Mouse (Mus musculus) adrenal gland, adult 2 months (tissue): ENCODE measurements around the gene Zranb1. TPM values are rescaled to one million over a fixed set of nuclear protein-coding genes. Genes with fewer than 3 reads are reported as not detected.
A peak's percentile ranks its signal among the peaks of the same experiment; 100 is the strongest.

Experiments used
- DNase-seq: peaks from one replicate; pipeline ENCODE4 v3.0.0; 2021
- polyA plus RNA-seq: library from polyadenylated mRNA; depleted of rRNA; stranded (reverse); fragments of >200 nt; gene quantifications from 2 replicates; pipeline ENCODE4 v1.2.3, GENCODE M21; 2012
- total RNA-seq, 2 experiments: library from RNA; stranded (reverse); gene quantifications; 2 replicates each; pipeline ENCODE4 v1.2.3; 2021

Zranb1 gene
- total and polyA plus RNA-seq, 3 experiments = 5.3 to 29.2 (median 23.2) TPM

- DNase-seq = peak; percentile 73
Observed at GRCm38 (mm10) chr7:132927201-132927600, 3.7 kb upstream of the Zranb1 start.

GRCm38 (mm10) chr7:132930055-132930454, 887 bp upstream of the Zranb1 start:
- DNase-seq = no peak

GRCm38 (mm10) chr7:132931560-132932351, 814 bp downstream of the Zranb1 start:
- peak; percentile 80 for DNase-seq

GRCm38 (mm10) chr7:132933331-132933730, 2.4 kb downstream of the Zranb1 start:
- DNase-seq = no peak

GRCm38 (mm10) chr7:132934743-132935142, 3.8 kb downstream of the Zranb1 start:
- no peak for DNase-seq

DNA sequence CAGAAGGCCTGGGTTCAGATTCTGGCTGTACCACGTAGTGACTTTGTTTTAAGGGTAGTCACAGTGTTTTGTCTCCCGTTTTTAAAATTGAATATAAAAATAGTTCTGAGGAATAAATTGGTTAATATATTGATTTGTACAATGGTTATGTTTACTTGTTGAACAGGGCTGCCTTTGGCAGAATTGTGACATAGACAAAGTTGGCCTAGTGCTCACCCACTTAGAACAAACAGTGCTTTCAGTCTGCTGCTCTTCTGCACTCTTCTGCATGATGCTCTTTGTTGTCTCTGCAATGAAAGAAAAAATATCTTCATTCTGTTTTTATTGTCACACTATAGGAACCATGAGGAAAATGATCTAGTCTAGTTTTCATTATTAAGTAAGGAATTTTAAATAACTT, 8.2 kb downstream of the Zranb1 start:
- DNase-seq = no peak

- DNase-seq = no peak
Observed at GRCm38 (mm10) chr7:132940569-132940968, 9.6 kb downstream of the Zranb1 start.

DNA sequence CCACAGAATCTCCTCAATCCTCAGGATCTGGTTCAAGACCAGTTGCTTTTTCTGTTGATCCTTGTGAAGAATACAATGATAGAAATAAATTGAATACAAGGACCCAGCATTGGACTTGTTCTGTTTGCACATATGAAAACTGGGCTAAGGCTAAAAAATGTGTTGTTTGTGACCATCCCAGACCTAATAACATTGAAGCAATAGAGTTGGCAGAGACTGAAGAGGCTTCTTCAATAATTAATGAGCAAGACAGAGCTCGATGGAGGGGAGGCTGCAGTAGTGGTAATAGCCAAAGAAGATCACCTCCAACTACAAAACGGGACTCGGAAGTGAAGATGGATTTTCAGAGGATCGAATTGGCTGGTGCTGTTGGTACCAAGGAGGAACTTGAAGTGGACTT, 19.0 kb downstream of the Zranb1 start:
- no peak for DNase-seq

- DNase-seq = no peak
Observed at GRCm38 (mm10) chr7:132950613-132951012, 19.7 kb downstream of the Zranb1 start.

DNA sequence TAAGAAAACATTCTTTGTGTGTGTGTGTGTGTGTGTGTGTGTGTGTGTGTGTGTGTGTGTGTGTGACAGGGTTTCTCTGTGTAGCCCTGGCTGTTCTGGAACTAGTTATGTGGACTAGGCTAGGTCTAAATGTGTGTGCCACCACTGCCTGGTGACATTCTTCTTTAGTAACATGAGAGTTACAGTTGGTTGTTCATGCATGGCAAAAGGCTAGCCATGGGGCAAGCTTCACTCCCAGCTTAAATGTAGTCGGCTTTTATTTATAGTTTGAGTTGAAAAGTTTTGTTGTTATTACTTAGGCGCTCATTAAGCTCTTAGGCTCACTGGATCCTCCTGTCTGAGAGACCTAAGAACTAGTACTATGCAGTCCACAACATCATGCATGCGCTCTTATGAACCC, 33.5 kb downstream of the Zranb1 start:
- no peak for DNase-seq

GRCm38 (mm10) chr7:132965707-132966106, 34.8 kb downstream of the Zranb1 start:
- DNase-seq = no peak

DNA sequence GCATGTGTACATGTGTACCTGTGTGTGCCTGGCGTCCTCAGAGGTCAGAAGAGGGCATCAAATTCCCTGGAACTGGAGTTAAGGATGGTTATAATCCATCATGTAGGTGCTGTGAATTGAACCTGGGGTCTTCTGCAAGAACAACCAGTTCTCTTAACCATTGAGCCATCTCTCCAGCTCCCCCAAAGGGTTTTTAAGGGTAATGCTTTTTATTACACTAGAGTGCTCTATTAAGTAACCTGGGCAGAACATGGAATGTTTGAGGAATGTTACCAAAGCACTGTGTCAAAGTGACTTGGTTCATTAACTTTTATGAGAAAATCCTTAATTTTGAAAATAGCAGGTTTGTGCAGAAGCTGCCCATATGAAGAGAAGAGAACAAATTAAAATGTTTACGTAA, 41.1 kb downstream of the Zranb1 start:
- DNase-seq = no peak

DNA sequence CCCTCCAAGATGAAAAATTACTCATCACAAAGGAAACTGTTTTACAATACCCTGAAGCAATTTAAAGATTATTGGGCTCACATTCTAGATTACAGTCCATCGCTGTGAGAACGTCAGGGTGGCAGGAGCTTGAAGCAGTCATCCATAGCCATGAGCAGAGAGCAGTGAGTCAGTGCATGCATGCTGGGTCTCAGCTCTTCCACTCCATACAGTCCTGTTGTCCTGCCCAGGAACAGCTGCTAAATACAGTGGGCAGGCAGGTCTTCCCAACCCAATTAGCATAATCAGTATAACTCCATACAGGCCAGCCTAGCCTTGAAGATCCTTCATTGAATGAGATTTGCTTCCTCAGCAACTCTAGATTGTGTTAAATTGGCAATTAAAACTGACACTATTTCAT, 45.1 kb downstream of the Zranb1 start:
- no peak for DNase-seq

GRCm38 (mm10) chr7:132977981-132978380, 47.0 kb downstream of the Zranb1 start:
- DNase-seq = no peak

DNA sequence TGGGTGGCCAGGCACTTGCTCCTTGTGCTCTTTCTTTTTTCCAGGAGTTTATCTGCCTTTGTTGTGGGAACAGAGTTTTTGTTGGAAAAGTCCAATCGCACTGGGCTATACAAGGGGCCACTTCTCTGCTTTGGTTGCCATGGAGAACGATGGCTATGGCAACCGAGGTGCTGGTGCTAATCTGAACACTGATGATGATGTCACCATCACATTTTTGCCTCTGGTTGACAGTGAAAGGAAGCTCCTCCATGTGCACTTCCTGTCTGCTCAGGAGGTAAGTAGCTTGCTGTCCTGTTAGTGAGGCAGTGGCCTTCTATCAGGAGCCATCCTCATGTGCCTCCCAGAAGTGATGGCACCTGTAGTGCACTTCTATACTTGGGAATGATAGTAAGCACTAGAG, 51.7 kb downstream of the Zranb1 start:
- no peak for DNase-seq

- DNase-seq = no peak
Observed at GRCm38 (mm10) chr7:132989839-132990238, 58.9 kb downstream of the Zranb1 start.

GRCm38 (mm10) chr7:132991240-132991900, 60.4 kb downstream of the Zranb1 start:
- DNase-seq = no peak

DNA sequence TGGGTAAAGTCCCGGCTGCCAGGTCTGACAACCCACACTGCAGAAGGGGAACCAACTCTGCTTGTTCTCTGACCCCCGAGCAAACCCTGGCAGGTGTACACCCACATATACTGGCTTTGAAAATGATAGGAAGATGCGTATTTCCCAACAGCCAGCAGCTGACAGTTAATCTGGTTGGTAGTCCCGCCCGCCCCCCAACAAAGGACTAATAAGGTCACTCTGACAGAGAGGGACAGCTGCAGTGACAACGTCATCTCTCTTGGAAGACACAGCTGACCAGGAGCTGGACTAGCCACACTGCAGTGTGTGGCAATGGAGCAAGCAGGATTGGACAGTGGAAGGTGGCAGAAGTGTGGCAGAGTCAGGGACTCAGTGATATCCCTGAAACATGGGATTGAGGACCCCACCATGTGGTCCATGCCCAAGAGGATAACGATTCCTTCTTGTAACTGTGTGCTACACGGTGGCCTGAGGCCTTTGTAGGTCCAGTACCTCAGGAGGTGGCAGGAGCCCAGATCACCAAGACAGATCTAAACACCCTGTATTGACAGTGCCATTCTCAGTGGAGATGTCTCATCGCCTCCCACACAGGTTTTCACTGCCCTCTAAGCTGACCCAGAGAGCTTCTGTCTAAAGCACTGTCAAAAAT, 62.1 kb downstream of the Zranb1 start:
- no peak for DNase-seq

GRCm38 (mm10) chr7:132994120-132994519, 63.2 kb downstream of the Zranb1 start:
- DNase-seq = no peak

DNA sequence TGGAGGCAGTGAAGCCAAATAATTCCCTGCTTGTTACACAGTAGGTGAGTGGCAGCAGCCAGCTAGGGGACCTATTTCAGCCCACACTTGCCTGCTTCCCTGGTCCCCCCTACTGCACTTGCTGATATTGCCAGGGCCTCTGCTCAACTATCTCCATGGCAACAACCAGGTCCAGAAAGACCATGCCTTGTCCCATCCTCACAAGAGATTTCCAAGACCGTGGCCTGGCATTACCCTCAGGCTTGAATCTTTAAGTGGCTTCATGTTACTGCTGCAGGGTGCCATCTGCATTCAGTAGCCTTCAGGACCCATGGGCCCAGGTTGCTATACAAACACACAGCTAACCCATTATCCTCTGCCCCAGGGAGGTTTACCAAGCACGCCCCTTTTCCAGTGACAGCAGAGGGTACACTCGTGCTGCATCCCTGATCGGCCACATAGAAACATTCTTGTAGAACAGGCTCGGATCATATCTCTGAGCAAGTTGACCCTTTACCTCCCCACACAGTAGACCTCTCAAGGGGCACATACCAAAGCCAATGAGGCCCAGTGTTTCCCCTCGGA, 63.8 kb downstream of the Zranb1 start:
- DNase-seq = no peak

DNA sequence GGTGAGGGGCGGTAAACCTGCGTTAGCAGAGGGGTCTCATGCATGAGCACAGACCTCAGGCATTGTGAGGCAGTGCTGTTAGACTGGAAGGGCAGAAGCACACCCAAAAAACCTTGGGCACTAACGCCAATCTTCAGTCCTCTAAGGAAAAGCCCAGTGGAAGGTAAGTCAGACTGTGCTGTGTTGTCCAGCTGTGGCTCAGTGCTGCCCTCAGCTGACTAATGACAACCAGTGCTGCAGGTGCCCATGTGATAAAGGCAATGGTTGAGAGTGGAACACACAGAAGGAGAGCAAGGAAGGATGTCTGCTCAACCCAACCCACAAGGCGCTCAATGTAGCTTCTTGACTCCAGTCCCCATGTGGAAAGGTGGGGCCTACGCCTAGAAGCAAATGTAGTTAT, 65.4 kb downstream of the Zranb1 start:
- DNase-seq = no peak

DNA sequence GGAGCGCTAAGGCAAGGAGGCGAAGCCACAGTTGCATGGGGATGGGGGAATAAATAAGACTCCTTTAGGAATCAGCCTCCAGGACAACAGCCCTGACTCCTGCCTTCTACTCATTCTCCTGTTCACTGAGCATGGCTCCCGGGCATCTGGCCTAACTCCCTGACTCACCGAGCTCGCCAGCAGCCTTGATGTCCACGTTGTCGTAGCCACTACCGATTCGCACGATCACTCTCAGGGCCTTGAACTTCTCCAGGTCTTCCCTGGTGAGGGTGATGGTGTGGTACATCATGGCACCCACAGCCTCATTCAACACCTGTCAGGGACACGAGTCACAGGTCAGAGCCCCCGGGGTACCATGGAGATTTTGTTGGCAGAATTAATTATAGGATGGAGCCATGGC, 67.7 kb downstream of the Zranb1 start:
- DNase-seq = peak; percentile 89

DNA sequence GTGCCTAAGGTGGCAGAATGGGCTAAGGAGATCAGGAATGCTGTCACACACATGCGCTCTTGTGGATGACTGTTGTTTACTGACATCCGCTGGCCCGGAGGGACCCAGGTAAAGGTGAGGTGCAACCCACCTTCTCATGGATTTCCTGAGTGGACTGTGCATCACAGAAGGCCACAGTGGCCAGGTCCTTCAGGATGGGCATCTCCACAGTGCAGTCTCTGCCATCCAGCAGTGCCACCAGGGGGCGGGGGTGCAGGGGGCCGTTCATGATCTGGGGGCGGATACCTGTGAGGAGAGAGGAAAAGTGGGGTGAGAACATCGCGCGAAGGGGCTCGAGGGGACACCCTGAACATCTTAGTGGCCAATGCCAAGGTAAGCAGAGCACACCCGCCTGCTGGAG, 68.1 kb downstream of the Zranb1 start:
- DNase-seq = no peak
